Mouse (Mus musculus) hindbrain, embryonic 13.5 days (tissue): ENCODE measurements around the gene Oaz2. TPM values are rescaled to one million over a fixed set of nuclear protein-coding genes. Genes with fewer than 3 reads are reported as not detected.

Experiments used
- ATAC-seq: fragments of 200-750 bp; cut with Nextera tagmentation; 2 replicates; pipeline ENCODE4 v1.8.0; 2017; ENCODE audit warnings: moderate TSS enrichment; ENCODE audit not compliant: low FRiP score
- H3K27ac ChIP-seq: fragments of 300-500 bp; sonication (generic); 2 replicates; pipeline ENCODE4 v1.5.1; 2015; ENCODE audit warnings: inconsistent platforms, mild to moderate bottlenecking, moderate library complexity
- H3K27me3 ChIP-seq: fragments of 300-500 bp; sonication (generic); 2 replicates; pipeline ENCODE4 v1.6.1; 2015; ENCODE audit warnings: mild to moderate bottlenecking, inconsistent platforms
- H3K36me3 ChIP-seq: fragments of 300-500 bp; sonication (generic); 2 replicates; pipeline ENCODE4 v1.6.1; 2015; ENCODE audit warnings: mild to moderate bottlenecking, inconsistent platforms
- H3K4me1 ChIP-seq: fragments of 300-500 bp; sonication (generic); replicated peaks from 2 replicates; pipeline ENCODE4 v1.6.1; 2015; ENCODE audit warnings: inconsistent platforms
- H3K4me2 ChIP-seq: fragments of 300-500 bp; sonication (generic); 2 replicates; pipeline ENCODE4 v1.6.1; 2015; ENCODE audit warnings: inconsistent platforms, mild to moderate bottlenecking, moderate library complexity
- H3K4me3 ChIP-seq: fragments of 300-500 bp; sonication (generic); 2 replicates; pipeline ENCODE4 v1.5.1; 2015; ENCODE audit warnings: mild to moderate bottlenecking, inconsistent platforms
- H3K9ac ChIP-seq: fragments of 300-500 bp; sonication (generic); 2 replicates; pipeline ENCODE4 v1.6.1; 2015; ENCODE audit warnings: mild to moderate bottlenecking, inconsistent platforms
- H3K9me3 ChIP-seq: fragments of 300-500 bp; sonication (generic); 2 replicates; pipeline ENCODE4 v1.6.1; 2016; ENCODE audit warnings: inconsistent platforms
- WGBS: fragments of 180-500 bp; shearing (Covaris S2); methylation state at CpG from one replicate; pipeline ENCODE4 v1.1.7; 2015; 5-methylcytosine and 5-hydroxymethylcytosine counted together
- polyA plus RNA-seq: library from polyadenylated mRNA; unstranded; fragments of >200 nt; fragmentation: Nextera tagmentation; extraction: Ambion mirVana; gene quantifications from 2 replicates; pipeline ENCODE4 v1.2.1, GENCODE M21; 2015

The Oaz2 gene
- polyA plus RNA-seq, result 403 and 404 TPM in 2 replicates

GRCm38 (mm10) chr9:65667701-65668100, at the start of gene Oaz2:
TSS of gene Oaz2 (plus strand) at chr9:65668001.
- Histone ChIP-seq H3K4me1 (0 out of 2 replicates have a peak, but pooled peaks cover 3% of the 10 kb centered on the region), H3K4me2 (no peak within 1 kb of the TSS), H3K9ac (no peak within 1 kb of the TSS), H3K27ac (no peak within 1 kb of the TSS), H3K4me3 (no peak within 1 kb of the TSS), H3K27me3 (no peaks in the 10 kb centered on the region), H3K9me3 (no peaks in the 10 kb centered on the region), H3K36me3 (no peaks in the 10 kb centered on the region)
- ATAC-seq, result no peak
- WGBS, result 92% methylated on average over 8 of the region's 8 CpGs

GRCm38 (mm10) chr9:65619311-65619710, 48.5 kb upstream of the Oaz2 start:
- whole genome bisulfite sequencing, result 66% methylated on average over 3 of the region's 3 CpGs
- no peak overlapping the region for H3K27ac ChIP-seq
- no peak for ATAC-seq
- no peak overlapping the region for H3K9ac ChIP-seq
- H3K27me3 ChIP-seq, result no peaks in the 10 kb centered on the region
- H3K9me3 ChIP-seq, result no peaks in the 10 kb centered on the region
- no peak overlapping the region for H3K4me3 ChIP-seq
- H3K4me2 ChIP-seq, result no peak overlapping the region
- H3K36me3 ChIP-seq, result no peaks in the 10 kb centered on the region
- no peaks in the 10 kb centered on the region for H3K4me1 ChIP-seq

GRCm38 (mm10) chr9:65621196-65621595, 46.6 kb upstream of the Oaz2 start:
- Histone ChIP-seq H3K4me2 (no peak overlapping the region), H3K27ac (no peak overlapping the region), H3K9me3 (no peaks in the 10 kb centered on the region), H3K27me3 (peaks cover under 1% of the 10 kb centered on the region; the same call in 1 of the 2 replicates), H3K4me3 (no peak overlapping the region), H3K9ac (no peak overlapping the region), H3K4me1 (no peaks in the 10 kb centered on the region), H3K36me3 (no peaks in the 10 kb centered on the region)
- no peak for ATAC-seq
- 88% methylated on average over 4 of the region's 4 CpGs for WGBS

GRCm38 (mm10) chr9:65621666-65622065, 46.1 kb upstream of the Oaz2 start:
- Histone ChIP-seq H3K9ac (no peak overlapping the region), H3K36me3 (no peaks in the 10 kb centered on the region), H3K27ac (no peak overlapping the region), H3K4me2 (no peak overlapping the region), H3K27me3 (peaks cover 5% of the 10 kb centered on the region; the same call in 1 of the 2 replicates), H3K9me3 (no peaks in the 10 kb centered on the region), H3K4me3 (no peak overlapping the region), H3K4me1 (no peaks in the 10 kb centered on the region)
- ATAC-seq, result no peak
- 81% methylated on average over 2 of the region's 2 CpGs for WGBS

- no peaks in the 10 kb centered on the region for H3K4me1 ChIP-seq
- 95% methylated on average over 5 of the region's 5 CpGs for WGBS
- peaks cover 14% of the 10 kb centered on the region for H3K27me3 ChIP-seq
- no peaks in the 10 kb centered on the region for H3K9me3 ChIP-seq
- no peak overlapping the region for H3K4me3 ChIP-seq
- no peak for ATAC-seq
- no peak overlapping the region for H3K27ac ChIP-seq
- no peaks in the 10 kb centered on the region for H3K36me3 ChIP-seq
- H3K4me2 ChIP-seq, result no peak overlapping the region
- no peak overlapping the region for H3K9ac ChIP-seq
These were observed 45.0 kb upstream of the Oaz2 start for GRCm38 (mm10) chr9:65622826-65623225.

GRCm38 (mm10) chr9:65624266-65624665, 43.5 kb upstream of the Oaz2 start:
- peaks cover 6% of the 10 kb centered on the region for H3K4me1 ChIP-seq
- 78% methylated on average over 2 of the region's 2 CpGs for WGBS
- H3K36me3 ChIP-seq, result no peaks in the 10 kb centered on the region
- H3K27ac ChIP-seq, result no peak overlapping the region
- ATAC-seq, result no peak
- no peak overlapping the region for H3K4me3 ChIP-seq
- H3K9ac ChIP-seq, result no peak overlapping the region
- H3K4me2 ChIP-seq, result no peak overlapping the region
- H3K9me3 ChIP-seq, result no peaks in the 10 kb centered on the region
- peaks cover 28% of the 10 kb centered on the region for H3K27me3 ChIP-seq

- no peak for ATAC-seq
- H3K36me3 ChIP-seq, result no peaks in the 10 kb centered on the region
- 2% methylated on average over 40 of the region's 40 CpGs for WGBS
- H3K9me3 ChIP-seq, result no peaks in the 10 kb centered on the region
- H3K27ac ChIP-seq, result no peak within 1 kb of the TSS
- H3K9ac ChIP-seq, result peak within 1 kb of the TSS; percentile 78
- peaks cover 27% of the 10 kb centered on the region for H3K4me1 ChIP-seq
- H3K4me2 ChIP-seq, result peak within 1 kb of the TSS; percentile 93
- H3K4me3 ChIP-seq, result peak within 1 kb of the TSS; percentile 68
- peaks cover 70% of the 10 kb centered on the region for H3K27me3 ChIP-seq
These were observed 38.6 kb upstream of the Oaz2 start, which contains the start of gene Rbpms2 for GRCm38 (mm10) chr9:65629025-65629766. TSS of gene Rbpms2 (plus strand) at chr9:65629648.

- Histone ChIP-seq H3K9me3 (no peaks in the 10 kb centered on the region), H3K4me1 (peaks cover 27% of the 10 kb centered on the region), H3K36me3 (no peaks in the 10 kb centered on the region), H3K4me3 (peak overlapping the region; percentile 68), H3K4me2 (peak overlapping the region; percentile 93), H3K27me3 (peaks cover 70% of the 10 kb centered on the region), H3K27ac (no peak overlapping the region), H3K9ac (peak overlapping the region; percentile 78)
- 0% methylated on average over 39 of the region's 83 CpGs for WGBS
- peak; percentile 86 for ATAC-seq
These were observed 37.8 kb upstream of the Oaz2 start for GRCm38 (mm10) chr9:65629767-65630630.

GRCm38 (mm10) chr9:65630631-65631353, 37.0 kb upstream of the Oaz2 start:
- Histone ChIP-seq H3K27ac (no peak overlapping the region), H3K27me3 (peaks cover 70% of the 10 kb centered on the region), H3K4me1 (peaks cover 27% of the 10 kb centered on the region), H3K4me2 (peak overlapping the region; percentile 93), H3K9ac (peak overlapping the region; percentile 78), H3K36me3 (no peaks in the 10 kb centered on the region), H3K9me3 (no peaks in the 10 kb centered on the region), H3K4me3 (peak overlapping the region; percentile 68)
- under 1% methylated on average over 68 of the region's 78 CpGs for WGBS
- ATAC-seq, result peak; percentile 73

GRCm38 (mm10) chr9:65631354-65632021, 36.3 kb upstream of the Oaz2 start:
- Histone ChIP-seq H3K27ac (no peak overlapping the region), H3K9me3 (no peaks in the 10 kb centered on the region), H3K4me1 (peaks cover 27% of the 10 kb centered on the region), H3K4me3 (peak overlapping the region; percentile 68), H3K36me3 (no peaks in the 10 kb centered on the region), H3K9ac (peak overlapping the region; percentile 78), H3K4me2 (peak overlapping the region; percentile 93), H3K27me3 (peaks cover 66% of the 10 kb centered on the region)
- ATAC-seq, result no peak
- 16% methylated on average over 16 of the region's 16 CpGs for WGBS

- peaks cover 33% of the 10 kb centered on the region for H3K27me3 ChIP-seq
- no peak overlapping the region for H3K4me3 ChIP-seq
- no peak overlapping the region for H3K9ac ChIP-seq
- ATAC-seq, result no peak
- no peaks in the 10 kb centered on the region for H3K9me3 ChIP-seq
- no peaks in the 10 kb centered on the region for H3K36me3 ChIP-seq
- peaks cover 9% of the 10 kb centered on the region for H3K4me1 ChIP-seq
- no peak overlapping the region for H3K27ac ChIP-seq
- no peak overlapping the region for H3K4me2 ChIP-seq
- WGBS, result 77% methylated on average over 1 of the region's 1 CpGs
These were observed 32.0 kb upstream of the Oaz2 start for GRCm38 (mm10) chr9:65635766-65636165.
